Mouse (Mus musculus) midbrain, postnatal 0 days (tissue): ENCODE results near the gene Rpp21. TPM values are rescaled to one million over a fixed set of nuclear protein-coding genes. Genes with fewer than 3 reads are reported as not detected.

Source experiments
- ATAC-seq: fragments of 200-750 bp; cut with Nextera tagmentation; 2 replicates; pipeline ENCODE4 v1.8.0; 2017; ENCODE audit warnings: moderate number of reproducible peaks, mild to moderate bottlenecking, moderate TSS enrichment, moderate library complexity; ENCODE audit not compliant: low FRiP score
- DNase-seq: peaks from one replicate; pipeline ENCODE4 v3.0.0-alpha.2; 2015; ENCODE audit warnings: low spot score
- H3K27ac ChIP-seq: fragments of 300-500 bp; sonication (generic); 2 replicates; pipeline ENCODE4 v1.5.1; 2014; ENCODE audit warnings: low read depth, mild to moderate bottlenecking, low read length, mixed read lengths
- H3K27me3 ChIP-seq: fragments of 300-500 bp; sonication (generic); 2 replicates; pipeline ENCODE4 v1.6.1; 2014; ENCODE audit warnings: low read length, control low read depth, mixed read lengths; ENCODE audit not compliant: insufficient read depth
- H3K36me3 ChIP-seq: fragments of 300-500 bp; sonication (generic); 2 replicates; pipeline ENCODE4 v1.6.1; 2014; ENCODE audit warnings: low read length, control low read depth, mixed read lengths; ENCODE audit not compliant: insufficient read depth
- H3K4me1 ChIP-seq: fragments of 300-500 bp; sonication (generic); 2 replicates; pipeline ENCODE4 v1.6.1; 2014; ENCODE audit warnings: mild to moderate bottlenecking, control low read depth, antibody characterized with exemption, low read length, mixed read lengths; ENCODE audit not compliant: insufficient read depth
- H3K4me2 ChIP-seq: fragments of 300-500 bp; sonication (generic); 2 replicates; pipeline ENCODE4 v1.6.1; 2014; ENCODE audit warnings: low read depth, mild to moderate bottlenecking, low read length, mixed read lengths; ENCODE audit not compliant: poor library complexity, severe bottlenecking
- H3K4me3 ChIP-seq: fragments of 300-500 bp; sonication (generic); 2 replicates; pipeline ENCODE4 v1.5.1; 2014; ENCODE audit warnings: low read depth, mild to moderate bottlenecking, low read length, moderate library complexity
- H3K9ac ChIP-seq: fragments of 300-500 bp; sonication (generic); replicated peaks from 2 replicates; pipeline ENCODE4 v1.6.1; 2014; ENCODE audit warnings: mild to moderate bottlenecking, low read length, moderate library complexity, mixed read lengths; ENCODE audit not compliant: poor library complexity, severe bottlenecking
- H3K9me3 ChIP-seq: fragments of 300-500 bp; sonication (generic); 2 replicates; pipeline ENCODE4 v1.6.1; 2016; ENCODE audit warnings: low read length, control low read depth
- CTCF ChIP-seq: IDR thresholded peaks from 2 replicates; pipeline ENCODE4 v1.5.1; 2016; ENCODE audit warnings: antibody characterized with exemption, mild to moderate bottlenecking
- WGBS: fragments of 180-500 bp; shearing (Covaris S2); extraction: QIAGEN DNeasy Blood & Tissue Kit; methylation state at CpG from one replicate; pipeline ENCODE4 v1.1.7; 2014; 5-methylcytosine and 5-hydroxymethylcytosine counted together
- polyA plus RNA-seq: library from polyadenylated mRNA; unstranded; fragments of >200 nt; fragmentation: Nextera tagmentation; extraction: Ambion mirVana; gene quantifications from 2 replicates; pipeline ENCODE4 v1.2.1, GENCODE M21; 2015
- total RNA-seq: library from RNA; depleted of rRNA; stranded (reverse); fragments of >200 nt; gene quantifications from 2 replicates; pipeline ENCODE4 v1.2.3, GENCODE M21; 2014; rRNA removed

Gene Rpp21
- total and polyA plus RNA-seq, 2 experiments from 2014 or later, result 47.7 to 169 TPM

- Histone ChIP-seq H3K36me3 (no peaks in the 10 kb centered on the region), H3K4me3 (no peak overlapping the region), H3K4me2 (no peak overlapping the region), H3K27ac (no peak overlapping the region), H3K9me3 (no peaks in the 10 kb centered on the region), H3K9ac (no peak overlapping the region), H3K27me3 (peaks cover 15% of the 10 kb centered on the region; the same call in 1 of the 2 replicates), H3K4me1 (no peaks in the 10 kb centered on the region)
- TF ChIP-seq CTCF, result no peak
- DNase-seq (no peak), ATAC-seq (no peak)
Observed at GRCm38 (mm10) chr17:36206846-36207245, 51.0 kb downstream of the Rpp21 start.

GRCm38 (mm10) chr17:36205862-36206261, 52.0 kb downstream of the Rpp21 start:
- H3K9me3 ChIP-seq, result no peaks in the 10 kb centered on the region
- no peak overlapping the region for H3K27ac ChIP-seq
- DNase-seq (no peak), ATAC-seq (no peak)
- peaks cover 13% of the 10 kb centered on the region; the same call in 1 of the 2 replicates for H3K27me3 ChIP-seq
- H3K4me2 ChIP-seq, result peak overlapping the region; percentile 55
- WGBS, result under 1% methylated on average over 33 of the region's 41 CpGs
- 0 out of 2 replicates have a peak overlapping the region, but pooled peaks have one; percentile 24 for H3K9ac ChIP-seq
- no peaks in the 10 kb centered on the region for H3K4me1 ChIP-seq
- H3K36me3 ChIP-seq, result no peaks in the 10 kb centered on the region
- H3K4me3 ChIP-seq, result peak overlapping the region; percentile 31
- no peak for TF ChIP-seq CTCF

Other genes with a start within 250 kb of the Rpp21 start
- gene H2-T24, start 237.5 kb downstream of the Rpp21 start, total RNA-seq, result 0.16 and 1.7 TPM in 2 replicates
- gene H2-T24, start 237.5 kb downstream of the Rpp21 start, polyA plus RNA-seq, result 5.3 and 7.2 TPM in 2 replicates
- gene H2-T23, start 225.2 kb downstream of the Rpp21 start, total RNA-seq, result 6.1 and 9.2 TPM in 2 replicates
- 6.4 and 7.3 TPM in 2 replicates for gene H2-T23, start 225.2 kb downstream of the Rpp21 start, polyA plus RNA-seq
- gene H2-T22, start 215.3 kb downstream of the Rpp21 start, total RNA-seq, result 11.5 and 11.8 TPM in 2 replicates
- 7.1 and 8.3 TPM in 2 replicates for gene H2-T22, start 215.3 kb downstream of the Rpp21 start, polyA plus RNA-seq
- 0.16 TPM in 1 of 2 replicates, not detected in the other for gene Gm6034, start 215.1 kb downstream of the Rpp21 start, total RNA-seq
- not detected in 2 replicates for gene Gm6034, start 215.1 kb downstream of the Rpp21 start, polyA plus RNA-seq
- gene Gm11127, start 199.7 kb downstream of the Rpp21 start, total RNA-seq, result 0.19 TPM in 1 of 2 replicates, not detected in the other
- 0.12 TPM in 1 of 2 replicates, not detected in the other for gene Gm11127, start 199.7 kb downstream of the Rpp21 start, polyA plus RNA-seq
- gene Gm19684, start 136.4 kb downstream of the Rpp21 start, total RNA-seq, result not detected in 2 replicates
- not detected in 2 replicates for gene Gm19684, start 136.4 kb downstream of the Rpp21 start, polyA plus RNA-seq
- gene Gm7030, start 128.6 kb downstream of the Rpp21 start, total RNA-seq, result not detected in 2 replicates
- not detected in 2 replicates for gene Gm7030, start 128.6 kb downstream of the Rpp21 start, polyA plus RNA-seq
- not detected in 2 replicates for gene Gm8909, start 89.5 kb downstream of the Rpp21 start, total RNA-seq
- not detected in 2 replicates for gene Gm8909, start 89.5 kb downstream of the Rpp21 start, polyA plus RNA-seq
- gene H2-T3, start 67.8 kb downstream of the Rpp21 start, total RNA-seq, result not detected in 2 replicates
- not detected in 2 replicates for gene H2-T3, start 67.8 kb downstream of the Rpp21 start, polyA plus RNA-seq
- gene Trim39, start 14.2 kb upstream of the Rpp21 start, total RNA-seq, result 23.5 and 29.6 TPM in 2 replicates
- gene Trim39, start 14.2 kb upstream of the Rpp21 start, polyA plus RNA-seq, result 12.5 and 14.3 TPM in 2 replicates
- gene H2-M10.2, start 28.4 kb upstream of the Rpp21 start, total RNA-seq, result not detected in 2 replicates
- not detected in 2 replicates for gene H2-M10.2, start 28.4 kb upstream of the Rpp21 start, polyA plus RNA-seq
- gene H2-M10.1, start 68.1 kb upstream of the Rpp21 start, total RNA-seq, result not detected in 2 replicates
- not detected in 2 replicates for gene H2-M10.1, start 68.1 kb upstream of the Rpp21 start, polyA plus RNA-seq
- gene H2-M10.3, start 110.3 kb upstream of the Rpp21 start, total RNA-seq, result not detected in 2 replicates
- gene H2-M10.3, start 110.3 kb upstream of the Rpp21 start, polyA plus RNA-seq, result not detected in 2 replicates
- not detected in 2 replicates for gene H2-M10.4, start 204.3 kb upstream of the Rpp21 start, total RNA-seq
- gene H2-M10.4, start 204.3 kb upstream of the Rpp21 start, polyA plus RNA-seq, result not detected in 2 replicates